Mouse (Mus musculus) G1E (cell line): Measurements from ENCODE around the gene Gja5. TPM values are rescaled to one million over a fixed set of nuclear protein-coding genes. Genes with fewer than 3 reads are reported as not detected.
A peak's percentile ranks its signal among the peaks of the same experiment; 100 is the strongest.
"Not testable (repeated sequence)": the region's sequence is repeated elsewhere in the genome, so short reads cannot be mapped to it uniquely, and the experiment has no call there.

Experiments
- ATAC-seq: 2 replicates; pipeline ENCODE4 v1.8.0; 2016; ENCODE audit warnings: mild to moderate bottlenecking; ENCODE audit not compliant: insufficient number of reproducible peaks, poor library complexity, low FRiP score, severe bottlenecking; ENCODE audit errors: extremely low read depth
- DNase-seq: peaks from one replicate; pipeline ENCODE4 v3.0.0; 2012; ENCODE audit warnings: low spot score
- H3K27me3 ChIP-seq: 2 replicates; pipeline ENCODE4 v1.6.1; 2012; ENCODE audit warnings: mild to moderate bottlenecking, low read length, inconsistent platforms; ENCODE audit not compliant: insufficient read depth
- H3K36me3 ChIP-seq: replicated peaks from 2 replicates; pipeline ENCODE3; 2012; ENCODE audit warnings: mild to moderate bottlenecking, inconsistent platforms
- H3K4me1 ChIP-seq: 2 replicates; pipeline ENCODE4 v1.6.1; 2012; ENCODE audit warnings: low read depth, low read length, inconsistent platforms, mixed read lengths; ENCODE audit not compliant: insufficient read depth
- H3K4me3 ChIP-seq: 2 replicates; pipeline ENCODE4 v1.5.1; 2012; ENCODE audit warnings: low read depth, mild to moderate bottlenecking, inconsistent platforms, low read length, moderate library complexity, mixed read lengths
- H3K9me3 ChIP-seq: replicated peaks from 2 replicates; pipeline ENCODE4 v1.6.1; 2012; ENCODE audit warnings: inconsistent platforms
- CTCF ChIP-seq: IDR thresholded peaks from 2 replicates; pipeline ENCODE4 v1.5.1; 2012; ENCODE audit warnings: low read depth, low read length, inconsistent platforms, mixed read lengths
- GATA1 ChIP-seq: IDR thresholded peaks from 2 replicates; pipeline ENCODE4 v1.6.1; 2012; ENCODE audit warnings: borderline replicate concordance, low read length, inconsistent platforms, mixed read lengths
- GATA2 ChIP-seq: IDR thresholded peaks from 2 replicates; pipeline ENCODE4 v1.6.1; 2012; ENCODE audit warnings: low read depth, low read length, inconsistent platforms, borderline replicate concordance
- POLR2AphosphoS5 ChIP-seq: IDR thresholded peaks from 2 replicates; pipeline ENCODE4 v1.6.1; 2012; ENCODE audit warnings: low read depth, low read length, inconsistent platforms; ENCODE audit not compliant: insufficient replicate concordance
- TAL1 ChIP-seq: conservative IDR thresholded peaks from 2 replicates; pipeline ENCODE4 v1.6.1; 2012; ENCODE audit warnings: low read depth, low read length, inconsistent platforms, mixed read lengths
- polyA plus RNA-seq: library from polyadenylated mRNA; stranded (reverse); fragments of >175 nt; gene quantifications from 2 replicates; pipeline ENCODE4 v1.2.3, GENCODE M21; 2012
- total RNA-seq, 2 experiments: library from RNA; stranded (forward) in 1 of 2; stranded (reverse) in 1 of 2; fragments of 200-1000 nt in 1 of 2; fragments of >200 nt in 1 of 2; fragmentation: Nextera tagmentation in 1 of 2; gene quantifications; 2 replicates each; pipeline ENCODE4 v1.2.3; 2014 to 2017

Gene Gja5
- total and polyA plus RNA-seq, 3 experiments, result 0.02 to 0.05 TPM; not detected in 1

DNA sequence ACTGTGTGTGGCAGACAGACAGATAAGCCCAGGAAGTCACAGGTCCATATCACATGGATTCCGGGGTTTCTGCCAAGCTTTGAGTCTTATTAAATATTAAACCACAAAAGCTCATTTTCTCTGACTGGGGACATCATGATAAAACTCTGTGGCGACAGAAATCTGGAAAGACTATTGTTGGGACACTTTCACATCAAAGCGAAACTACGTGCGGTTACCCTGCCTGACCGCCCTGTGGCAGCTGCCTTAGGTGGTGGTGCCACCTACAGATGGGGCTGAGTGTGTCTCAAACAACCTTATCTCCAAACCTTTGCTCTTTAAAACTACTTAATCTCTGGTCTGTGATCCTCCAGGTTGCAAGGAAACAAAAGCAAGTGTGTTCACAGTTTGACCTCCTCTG lies 171.9 kb downstream of the Gja5 start:
- no peak for TF ChIP-seq GATA1
- TF ChIP-seq CTCF, result peak; percentile 8; the same call in 1 of the 2 replicates
- TF ChIP-seq POLR2AphosphoS5, result no peak
- TF ChIP-seq TAL1, result no peak
- DNase-seq (peak; percentile 12), ATAC-seq (no peak)
- no peaks in the 10 kb centered on the region for H3K4me1 ChIP-seq
- no peaks in the 10 kb centered on the region for H3K9me3 ChIP-seq
- H3K4me3 ChIP-seq, result no peak overlapping the region
- peaks cover 11% of the 10 kb centered on the region for H3K27me3 ChIP-seq
- no peaks in the 10 kb centered on the region for H3K36me3 ChIP-seq

DNA sequence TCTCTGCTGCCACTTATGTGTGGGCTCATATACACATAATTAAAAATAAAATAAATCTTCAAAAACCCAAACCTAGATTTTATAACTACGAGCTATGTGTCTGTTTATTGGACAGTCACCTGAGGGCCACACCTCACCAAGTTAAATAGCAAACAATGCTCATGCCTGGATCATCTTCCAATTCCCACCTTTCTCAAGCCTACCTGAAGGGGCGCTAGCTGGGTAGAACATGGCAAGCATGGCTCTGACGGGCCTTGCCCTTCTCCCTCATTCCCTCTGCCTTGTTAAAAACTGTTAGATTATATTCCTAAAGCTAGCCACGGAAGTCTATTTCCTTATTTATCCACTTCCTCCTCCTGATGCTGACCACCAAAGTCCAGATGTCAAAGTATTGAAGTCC lies 173.9 kb downstream of the Gja5 start:
- no peak for ATAC-seq

GRCm38 (mm10) chr3:97082156-97082555 lies 177.7 kb downstream of the Gja5 start:
- no peak for TF ChIP-seq GATA1
- no peak for TF ChIP-seq TAL1
- TF ChIP-seq CTCF, result no peak
- no peak for TF ChIP-seq POLR2AphosphoS5
- no peak for TF ChIP-seq GATA2
- Histone ChIP-seq H3K9me3 (no peaks in the 10 kb centered on the region), H3K36me3 (no peaks in the 10 kb centered on the region), H3K4me3 (no peak overlapping the region), H3K27me3 (peaks cover 12% of the 10 kb centered on the region), H3K4me1 (no peaks in the 10 kb centered on the region)
- ATAC-seq, result no peak
- no peak for DNase-seq

More for the DNA sequence above, 173.9 kb downstream of the Gja5 start:
- TF ChIP-seq TAL1, result no peak
- no peak for TF ChIP-seq GATA2
- no peak for TF ChIP-seq GATA1
- no peak for TF ChIP-seq POLR2AphosphoS5
- TF ChIP-seq CTCF, result no peak
- peaks cover 12% of the 10 kb centered on the region for H3K27me3 ChIP-seq
- no peaks in the 10 kb centered on the region for H3K9me3 ChIP-seq
- no peaks in the 10 kb centered on the region for H3K4me1 ChIP-seq
- no peak for DNase-seq
- no peaks in the 10 kb centered on the region for H3K36me3 ChIP-seq
- no peak overlapping the region for H3K4me3 ChIP-seq

DNA sequence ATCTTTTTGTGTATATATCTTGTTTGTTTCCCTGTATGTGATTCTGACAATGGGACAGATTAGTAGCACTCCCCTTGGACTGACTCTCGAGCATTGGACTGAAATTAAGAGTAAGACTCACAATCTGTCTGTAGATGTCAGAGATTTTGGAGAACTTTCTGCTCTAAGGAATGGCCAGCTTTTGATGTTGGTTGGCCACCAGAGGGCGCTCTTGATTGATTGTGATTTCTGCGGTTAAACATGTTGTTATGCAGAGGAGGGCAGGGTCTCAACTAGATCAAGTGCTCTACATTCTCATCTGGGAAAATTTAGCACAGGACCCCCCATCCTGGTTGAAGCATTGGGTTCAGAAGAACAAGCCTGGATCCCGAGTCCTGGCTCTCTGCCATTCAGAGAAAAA lies 182.8 kb downstream of the Gja5 start:
- no peak for DNase-seq

DNA sequence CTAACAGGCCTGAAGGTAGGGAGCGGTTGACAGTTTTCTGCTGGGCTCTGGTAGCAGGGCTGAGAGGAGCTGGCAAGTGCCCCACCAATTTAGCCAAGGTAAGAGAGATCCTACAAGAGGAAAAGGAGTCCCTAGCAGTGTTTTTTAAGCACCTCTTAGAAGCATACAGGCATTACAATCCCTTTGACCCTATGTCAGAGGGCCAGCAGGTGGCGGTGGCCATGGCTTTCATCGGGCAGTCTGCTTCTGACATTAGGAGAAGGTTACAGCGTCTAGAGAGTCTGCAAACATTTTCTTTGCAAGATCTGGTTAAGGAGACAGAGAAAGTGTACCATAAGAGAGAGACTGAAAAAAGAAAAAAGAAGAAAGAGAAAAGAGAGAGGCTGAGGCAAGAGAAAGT lies 183.8 kb downstream of the Gja5 start:
- not testable (repeated sequence) for H3K36me3 ChIP-seq, ATAC-seq, H3K27me3 ChIP-seq, H3K4me3 ChIP-seq, DNase-seq, H3K4me1 ChIP-seq, H3K9me3 ChIP-seq

More for the DNA sequence above, 182.8 kb downstream of the Gja5 start:
- H3K36me3 ChIP-seq, result no peaks in the 10 kb centered on the region
- ATAC-seq, result no peak
- TF ChIP-seq POLR2AphosphoS5 (no peak), CTCF (0 out of 2 replicates have a peak, but pooled peaks have one; percentile 6)
- H3K27me3 ChIP-seq, result peaks cover 2% of the 10 kb centered on the region; the same call in 1 of the 2 replicates
- H3K9me3 ChIP-seq, result no peaks in the 10 kb centered on the region
- no peaks in the 10 kb centered on the region for H3K4me1 ChIP-seq
- H3K4me3 ChIP-seq, result no peak overlapping the region

DNA sequence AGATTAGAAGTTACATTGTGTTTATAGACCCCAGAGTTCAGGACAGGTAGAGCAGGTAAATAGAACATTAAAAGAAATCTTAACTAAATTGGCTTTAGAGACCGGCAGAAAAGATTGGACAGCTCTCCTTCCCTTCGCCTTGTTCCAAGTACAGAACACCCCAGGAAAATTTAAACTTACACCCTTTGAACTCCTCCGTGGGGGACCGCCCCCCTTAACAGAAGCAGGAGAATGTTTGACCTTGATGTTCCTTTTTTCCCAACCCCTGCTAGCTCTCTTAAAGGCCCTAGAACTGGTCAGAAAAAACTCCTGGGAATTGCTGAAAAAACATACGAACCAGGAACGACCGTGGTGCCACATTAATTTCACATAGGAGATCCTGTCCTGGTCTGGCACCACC lies 187.5 kb downstream of the Gja5 start:
- H3K27me3 ChIP-seq, ATAC-seq, H3K4me1 ChIP-seq, DNase-seq, H3K4me3 ChIP-seq, H3K9me3 ChIP-seq, H3K36me3 ChIP-seq: not testable (repeated sequence)

- not testable (repeated sequence) for ATAC-seq, H3K36me3 ChIP-seq, H3K27me3 ChIP-seq, H3K4me3 ChIP-seq, DNase-seq, H3K9me3 ChIP-seq, H3K4me1 ChIP-seq
Measured at GRCm38 (mm10) chr3:97096664-97097063, 192.2 kb downstream of the Gja5 start.
